Mouse (Mus musculus) kidney, postnatal 0 days (tissue): ENCODE data around the gene Metrn. TPM values are rescaled to one million over a fixed set of nuclear protein-coding genes. Genes with fewer than 3 reads are reported as not detected.

Experiments used
- ATAC-seq: fragments of 200-750 bp; cut with Nextera tagmentation; replicated peaks from 2 replicates; pipeline ENCODE4 v1.8.0; 2017; ENCODE audit warnings: low read depth, moderate number of reproducible peaks, moderate TSS enrichment, moderate library complexity; ENCODE audit not compliant: low FRiP score
- DNase-seq: peaks from one replicate; pipeline ENCODE4 v3.0.0-alpha.2; 2016; ENCODE audit warnings: low spot score
- H3K27ac ChIP-seq: fragments of 300-500 bp; sonication (generic); 2 replicates; pipeline ENCODE4 v1.5.1; 2014; ENCODE audit warnings: mild to moderate bottlenecking
- H3K27me3 ChIP-seq: fragments of 300-500 bp; sonication (generic); 2 replicates; pipeline ENCODE4 v1.6.1; 2014; ENCODE audit warnings: low read length, mixed read lengths; ENCODE audit not compliant: insufficient read depth
- H3K36me3 ChIP-seq: fragments of 300-500 bp; sonication (generic); 2 replicates; pipeline ENCODE4 v1.6.1; 2014; ENCODE audit warnings: low read length, mixed read lengths; ENCODE audit not compliant: insufficient read depth
- H3K4me1 ChIP-seq: fragments of 300-500 bp; sonication (generic); replicated peaks from 2 replicates; pipeline ENCODE4 v1.6.1; 2014; ENCODE audit warnings: antibody characterized with exemption, low read length, mixed read lengths; ENCODE audit not compliant: insufficient read depth
- H3K4me2 ChIP-seq: fragments of 300-500 bp; sonication (generic); 2 replicates; pipeline ENCODE4 v1.6.1; 2014; ENCODE audit warnings: mild to moderate bottlenecking, low read length, moderate library complexity, mixed read lengths
- H3K4me3 ChIP-seq: fragments of 300-500 bp; sonication (generic); replicated peaks from 2 replicates; pipeline ENCODE4 v1.5.1; 2014; ENCODE audit warnings: low read depth, low read length
- H3K9ac ChIP-seq: fragments of 300-500 bp; sonication (generic); 2 replicates; pipeline ENCODE4 v1.6.1; 2014; ENCODE audit warnings: low read depth, low read length
- H3K9me3 ChIP-seq: fragments of 300-500 bp; sonication (generic); replicated peaks from 2 replicates; pipeline ENCODE4 v1.6.1; 2016; ENCODE audit warnings: low read length, inconsistent platforms, mixed read lengths
- CTCF ChIP-seq: IDR thresholded peaks from 2 replicates; pipeline ENCODE4 v1.5.1; 2016; ENCODE audit warnings: antibody characterized with exemption, low read depth, mild to moderate bottlenecking, moderate library complexity
- WGBS: fragments of 180-500 bp; shearing (Covaris S2); extraction: QIAGEN DNeasy Blood & Tissue Kit; methylation state at CpG from one replicate; pipeline ENCODE4 v1.1.7; 2014; 5-methylcytosine and 5-hydroxymethylcytosine counted together
- polyA plus RNA-seq: library from polyadenylated mRNA; unstranded; fragments of >200 nt; fragmentation: Nextera tagmentation; extraction: Ambion mirVana; gene quantifications from 2 replicates; pipeline ENCODE4 v1.2.1, GENCODE M21; 2015

The Metrn gene
- polyA plus RNA-seq, 1 experiment from 2014 or later, result 45.4 TPM

GRCm38 (mm10) chr17:25781339-25781738 is 15.6 kb downstream of the Metrn start:
- 76% methylated on average over 6 of the region's 6 CpGs for WGBS
- H3K9me3 ChIP-seq, result no peaks in the 10 kb centered on the region
- DNase-seq, result no peak
- H3K4me2 ChIP-seq, result no peak overlapping the region
- ATAC-seq, result no peak
- H3K4me1 ChIP-seq, result peaks cover 10% of the 10 kb centered on the region; the same call in 1 of the 2 replicates
- H3K36me3 ChIP-seq, result peaks cover 41% of the 10 kb centered on the region
- H3K9ac ChIP-seq, result no peak overlapping the region
- H3K27me3 ChIP-seq, result no peaks in the 10 kb centered on the region
- no peak overlapping the region for H3K27ac ChIP-seq
- H3K4me3 ChIP-seq, result no peak overlapping the region
- no peak for TF ChIP-seq CTCF

GRCm38 (mm10) chr17:25777948-25778347 is 19.0 kb downstream of the Metrn start:
- Histone ChIP-seq H3K27me3 (no peaks in the 10 kb centered on the region), H3K27ac (no peak overlapping the region), H3K4me3 (no peak overlapping the region), H3K9ac (no peak overlapping the region), H3K9me3 (no peaks in the 10 kb centered on the region), H3K4me1 (peaks cover 6% of the 10 kb centered on the region; the same call in 1 of the 2 replicates), H3K4me2 (no peak overlapping the region), H3K36me3 (peaks cover 34% of the 10 kb centered on the region; the same call in 1 of the 2 replicates)
- DNase-seq (no peak), ATAC-seq (no peak)
- 92% methylated on average over 5 of the region's 5 CpGs for WGBS
- TF ChIP-seq CTCF, result no peak

GRCm38 (mm10) chr17:25775318-25776062 is 21.4 kb downstream of the Metrn start:
- WGBS, result 75% methylated on average over 10 of the region's 10 CpGs
- Histone ChIP-seq H3K9ac (no peak overlapping the region), H3K9me3 (no peaks in the 10 kb centered on the region), H3K4me3 (no peak overlapping the region), H3K27me3 (no peaks in the 10 kb centered on the region), H3K4me2 (no peak overlapping the region), H3K4me1 (peaks cover 6% of the 10 kb centered on the region; the same call in 1 of the 2 replicates), H3K27ac (no peak overlapping the region), H3K36me3 (0 out of 2 replicates have a peak, but pooled peaks cover 15% of the 10 kb centered on the region)
- ATAC-seq (no peak), DNase-seq (no peak)
- no peak for TF ChIP-seq CTCF

DNA sequence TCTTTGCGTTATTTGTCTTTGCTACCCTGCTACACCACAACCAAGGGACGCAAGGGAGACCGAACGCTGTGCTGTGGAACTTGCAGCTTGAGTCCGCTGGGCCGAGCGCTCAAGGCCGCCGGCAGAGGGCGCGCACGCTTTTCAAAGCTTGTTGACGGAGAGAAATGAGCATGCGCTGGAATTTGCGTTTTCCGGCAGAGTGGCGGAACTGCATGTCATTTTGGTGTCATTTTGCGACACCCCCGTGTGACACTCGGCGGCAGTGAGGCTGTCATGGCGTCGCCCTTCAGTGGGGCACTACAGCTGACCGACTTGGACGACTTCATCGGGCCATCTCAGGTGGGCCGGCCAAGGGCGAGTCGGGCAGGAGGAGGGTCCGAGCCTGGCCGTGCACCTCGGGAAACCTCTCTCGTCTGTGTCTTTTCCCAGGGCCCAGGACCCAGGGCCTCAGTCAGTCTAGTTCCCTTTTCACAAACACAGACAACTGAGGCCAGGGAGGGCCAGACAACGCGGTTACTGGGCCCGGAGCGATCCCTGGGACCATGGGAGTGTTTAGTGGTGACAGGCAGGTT is 23.3 kb downstream of the Metrn start, which contains the start of gene Narfl:
TSS of gene Narfl (plus strand) at position 228 of the 572 bp plus-strand sequence.
- Histone ChIP-seq H3K9me3 (no peaks in the 10 kb centered on the region), H3K4me1 (peaks cover 6% of the 10 kb centered on the region; the same call in 1 of the 2 replicates), H3K27ac (0 out of 2 replicates have a peak within 1 kb of the TSS, but pooled peaks have one; percentile 14), H3K9ac (peak within 1 kb of the TSS; percentile 72), H3K27me3 (no peaks in the 10 kb centered on the region), H3K36me3 (0 out of 2 replicates have a peak, but pooled peaks cover 9% of the 10 kb centered on the region), H3K4me2 (peak within 1 kb of the TSS; percentile 84), H3K4me3 (peak within 1 kb of the TSS; percentile 63)
- peak; percentile 86 for ATAC-seq
- DNase-seq, result peak; percentile 97
- TF ChIP-seq CTCF, result peak; percentile 99
- under 1% methylated on average over 37 of the region's 37 CpGs for WGBS

- no peaks in the 10 kb centered on the region for H3K27me3 ChIP-seq
- H3K4me1 ChIP-seq, result peaks cover 3% of the 10 kb centered on the region; the same call in 1 of the 2 replicates
- H3K4me3 ChIP-seq, result no peak overlapping the region
- no peak overlapping the region for H3K27ac ChIP-seq
- ATAC-seq, result no peak
- H3K9ac ChIP-seq, result no peak overlapping the region
- TF ChIP-seq CTCF, result no peak
- no peaks in the 10 kb centered on the region for H3K36me3 ChIP-seq
- whole genome bisulfite sequencing, result 53% methylated on average over 9 of the region's 9 CpGs
- DNase-seq, result no peak
- no peak overlapping the region for H3K4me2 ChIP-seq
- no peaks in the 10 kb centered on the region for H3K9me3 ChIP-seq
These were observed 27.6 kb downstream of the Metrn start for GRCm38 (mm10) chr17:25769331-25769730.

GRCm38 (mm10) chr17:25765886-25766285 is 31.1 kb downstream of the Metrn start:
- no peaks in the 10 kb centered on the region for H3K36me3 ChIP-seq
- H3K9ac ChIP-seq, result no peak overlapping the region
- no peak overlapping the region for H3K27ac ChIP-seq
- H3K9me3 ChIP-seq, result no peaks in the 10 kb centered on the region
- no peak for ATAC-seq
- no peaks in the 10 kb centered on the region for H3K27me3 ChIP-seq
- DNase-seq, result no peak
- no peak overlapping the region for H3K4me2 ChIP-seq
- no peak overlapping the region for H3K4me3 ChIP-seq
- 46% methylated on average over 5 of the region's 5 CpGs for WGBS
- no peaks in the 10 kb centered on the region for H3K4me1 ChIP-seq
- no peak for TF ChIP-seq CTCF
